Mouse (Mus musculus): Measurements from ENCODE around the gene Zswim8.
A peak's percentile ranks its signal among the peaks of the same experiment; 100 is the strongest.
"Not testable (repeated sequence)": the region's sequence is repeated elsewhere in the genome, so short reads cannot be mapped to it uniquely, and the experiment has no call there.

Gene Zswim8

GRCm38 (mm10) chr14:20694185-20694883 lies 13.0 kb upstream of the Zswim8 start:
- DNase-seq: no peak

GRCm38 (mm10) chr14:20694884-20695760 lies 12.2 kb upstream of the Zswim8 start, which contains the start of gene Fut11:
Gene Fut11, plus strand, starts transcription at chr14:20694968.
- DNase-seq: peak; percentile 93 to 94

DNA sequence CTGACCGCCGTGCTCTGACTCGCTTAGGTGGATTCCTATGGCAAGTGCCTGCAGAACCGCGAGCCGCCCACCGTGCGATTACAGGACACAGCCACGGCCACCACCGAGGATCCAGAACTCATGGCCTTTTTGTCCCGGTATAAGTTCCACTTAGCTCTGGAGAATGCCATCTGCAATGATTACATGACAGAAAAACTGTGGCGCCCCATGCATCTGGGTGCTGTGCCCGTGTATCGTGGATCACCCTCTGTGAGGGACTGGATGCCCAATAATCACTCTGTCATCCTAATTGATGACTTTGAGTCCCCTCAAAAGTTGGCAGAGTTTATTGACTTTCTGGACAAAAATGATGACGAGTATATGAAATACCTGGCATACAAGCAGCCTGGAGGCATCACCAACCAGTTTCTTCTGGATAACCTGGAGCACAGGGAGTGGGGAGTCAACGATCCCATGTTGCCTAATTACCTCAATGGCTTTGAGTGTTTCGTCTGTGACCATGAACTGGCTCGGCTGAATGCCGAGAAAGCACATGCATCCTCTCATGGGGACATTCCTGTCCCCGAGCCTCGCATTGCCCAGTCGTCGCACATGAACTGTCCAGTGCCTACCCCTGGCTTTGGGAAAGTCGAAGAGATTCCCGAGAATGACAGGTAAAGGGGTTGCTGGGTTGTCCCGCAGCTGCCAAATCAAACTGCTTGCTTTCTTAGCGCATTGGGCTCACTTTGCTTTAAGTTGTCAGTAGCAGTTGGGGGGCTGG lies 11.4 kb upstream of the Zswim8 start:
- DNase-seq: peak; percentile 26 to 43

GRCm38 (mm10) chr14:20696986-20697385 lies 10.4 kb upstream of the Zswim8 start:
- peak; percentile 41 to 71 for DNase-seq

DNA sequence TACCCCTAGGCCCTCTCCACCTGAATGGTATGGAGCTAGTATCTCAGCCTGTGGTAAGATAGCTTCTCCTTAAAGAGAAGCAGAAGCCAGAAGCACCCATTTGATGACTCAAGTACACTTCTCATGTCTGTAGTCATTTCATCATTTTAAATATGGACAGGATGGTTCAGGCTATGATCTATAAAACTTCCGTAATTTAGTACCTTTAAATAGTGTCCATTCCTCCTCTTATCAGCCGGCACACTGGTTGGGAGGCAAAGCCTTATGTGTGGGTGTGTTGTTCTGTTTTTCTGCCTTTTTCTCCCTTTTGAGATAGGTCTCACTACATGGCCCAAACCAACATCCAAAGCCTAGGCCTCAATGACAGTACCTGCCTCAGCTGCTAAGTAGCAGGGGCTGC lies 8.8 kb upstream of the Zswim8 start:
- DNase-seq: no peak

DNA sequence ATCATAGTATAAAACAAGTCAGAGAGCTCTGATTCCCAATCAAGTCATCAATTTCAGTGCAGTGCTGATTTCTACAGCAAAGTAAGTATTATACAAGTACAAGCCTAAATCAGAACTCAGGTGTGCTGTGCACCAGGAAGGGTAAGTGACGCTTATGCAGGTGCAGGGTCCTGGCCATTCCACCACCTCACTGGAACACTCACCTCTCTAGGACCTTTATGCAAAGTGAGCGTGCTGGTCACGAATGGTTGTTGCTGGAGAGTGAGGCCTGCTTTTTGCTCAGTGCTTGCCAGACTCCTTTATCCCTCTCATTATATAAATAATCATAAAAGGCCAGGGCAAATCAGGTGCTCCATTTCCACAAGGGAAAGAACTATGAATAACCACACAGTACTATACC lies 7.0 kb upstream of the Zswim8 start:
- no peak for DNase-seq

DNA sequence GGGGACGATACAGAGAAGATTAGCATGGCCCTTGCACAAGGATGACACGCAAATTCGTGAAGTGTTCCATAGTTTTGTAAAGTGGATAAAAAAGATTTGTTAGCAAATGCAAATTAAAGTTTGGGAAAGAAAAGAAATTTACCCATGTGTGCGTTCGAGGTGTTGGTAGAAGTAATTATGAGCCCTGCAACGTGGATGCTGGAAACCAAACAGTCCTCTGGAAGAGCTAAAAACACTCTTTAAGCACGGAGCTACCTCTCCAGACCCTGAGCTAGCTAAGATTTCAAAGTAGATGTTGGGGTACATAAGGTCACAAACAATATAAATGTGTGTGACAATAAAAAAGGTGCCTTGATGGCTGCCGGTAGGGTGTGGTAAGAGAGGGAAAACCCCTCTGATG lies 5.8 kb upstream of the Zswim8 start:
- DNase-seq: no peak

DNA sequence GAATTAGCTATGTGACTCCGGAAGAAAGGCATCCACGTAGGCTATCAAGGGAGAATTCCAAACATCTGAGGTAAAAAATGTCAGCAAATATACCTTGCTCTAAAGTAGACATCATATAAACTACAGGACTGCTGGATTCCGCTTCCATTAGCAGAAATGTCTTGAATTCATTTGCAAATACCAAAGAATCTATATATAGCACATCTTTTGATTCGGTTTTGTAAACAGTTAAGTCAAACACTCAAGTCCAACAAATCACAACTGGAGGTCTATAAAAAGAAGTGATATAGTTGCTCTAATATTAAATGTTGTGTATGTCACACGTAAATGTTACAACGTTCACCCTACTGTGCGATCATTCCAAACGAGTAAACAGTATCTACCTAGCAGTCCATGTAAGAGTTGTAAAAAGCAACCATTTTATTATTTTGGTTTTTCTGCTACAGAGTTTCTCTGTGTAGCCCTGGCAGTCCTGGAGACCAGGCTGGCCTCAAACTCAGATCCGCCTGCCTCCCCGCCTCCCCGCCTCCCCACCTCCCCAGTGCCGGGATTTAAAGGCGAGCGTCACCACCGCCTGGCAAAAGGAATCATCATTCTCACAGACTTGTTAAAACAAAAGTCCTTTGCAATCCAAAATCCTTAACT lies 5.1 kb upstream of the Zswim8 start:
- DNase-seq: no peak

- peak; percentile 94 to 95 for DNase-seq
Observed at GRCm38 (mm10) chr14:20702741-20703381, 4.5 kb upstream of the Zswim8 start, which contains the start of gene Chchd1. Gene Chchd1, plus strand, starts transcription at chr14:20703006.

DNA sequence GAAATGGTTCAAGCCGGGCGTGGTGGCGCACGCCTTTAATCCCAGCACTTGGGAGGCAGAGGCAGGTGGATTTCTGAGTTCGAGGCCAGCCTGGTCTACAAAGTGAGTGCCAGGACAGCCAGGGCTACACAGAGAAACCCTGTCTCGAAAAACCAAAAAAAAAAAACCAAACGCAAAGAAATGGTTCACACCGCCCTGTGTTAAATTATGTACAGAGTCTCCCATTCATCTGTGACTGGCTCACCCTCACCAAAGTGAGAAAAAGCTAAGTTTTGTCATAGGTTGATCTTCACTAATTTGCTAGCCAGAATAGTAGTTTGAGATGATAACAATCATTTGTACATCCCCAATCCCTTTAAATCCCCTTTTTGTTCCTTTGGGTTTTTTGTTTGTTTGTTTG lies 3.9 kb upstream of the Zswim8 start:
- DNase-seq: not testable (repeated sequence)

DNA sequence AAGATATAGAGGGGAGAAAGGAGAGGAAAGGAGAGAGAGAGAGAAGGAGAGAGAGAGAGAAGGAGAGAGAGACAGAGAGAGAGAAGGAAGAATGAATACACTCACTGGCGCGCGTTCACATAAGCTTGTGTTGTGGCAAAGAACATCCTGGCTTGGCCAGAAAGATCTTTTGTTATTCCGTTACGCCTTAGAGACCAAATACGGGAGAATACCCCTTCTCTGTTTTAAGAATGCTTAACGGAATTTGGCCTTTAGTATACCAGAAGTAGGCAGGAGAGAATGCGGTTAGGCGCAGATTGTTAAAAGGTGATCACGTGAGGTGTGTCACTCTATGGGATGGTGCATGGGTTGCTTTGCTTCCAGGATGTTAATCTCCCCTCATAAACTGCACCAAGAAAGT lies 887 bp downstream of the Zswim8 start:
- DNase-seq: no peak

DNA sequence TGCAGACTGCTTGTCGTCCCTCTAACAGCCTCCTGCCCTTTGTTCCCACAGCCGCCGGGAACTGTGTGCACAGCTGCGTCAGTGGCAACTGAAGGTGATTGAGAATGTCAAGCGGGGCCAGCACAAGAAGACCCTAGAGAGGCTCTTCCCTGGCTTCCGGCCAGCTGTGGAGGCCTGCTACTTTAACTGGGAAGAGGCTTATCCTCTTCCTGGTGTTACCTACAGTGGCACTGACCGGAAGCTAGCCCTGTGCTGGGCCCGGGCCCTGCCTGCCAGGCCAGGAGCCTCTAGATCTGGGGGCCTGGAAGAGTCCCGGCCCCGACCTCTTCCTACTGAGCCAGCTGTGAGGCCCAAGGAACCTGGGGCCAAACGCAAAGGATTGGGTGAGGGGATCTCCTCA lies 6.5 kb downstream of the Zswim8 start:
- DNase-seq: no peak

DNA sequence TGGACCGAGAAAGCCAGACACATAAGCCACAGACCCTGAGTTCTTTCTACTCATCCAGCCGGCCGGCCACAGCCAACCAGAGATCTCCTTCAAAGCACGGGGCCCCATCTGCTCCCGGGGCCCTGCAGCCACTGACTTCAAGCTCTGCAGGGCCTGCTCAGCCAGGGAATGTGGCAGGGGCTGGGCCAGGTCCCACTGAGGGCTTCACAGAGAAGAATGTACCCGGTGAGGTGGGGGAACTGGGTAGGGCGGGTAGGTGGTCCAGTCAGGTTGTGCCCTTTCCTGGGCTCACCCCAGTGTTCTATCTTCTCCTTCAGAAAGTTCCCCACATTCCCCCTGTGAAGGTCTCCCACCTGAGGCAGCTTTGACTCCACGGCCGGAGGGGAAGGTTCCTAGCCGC lies 11.1 kb downstream of the Zswim8 start:
- DNase-seq: no peak

GRCm38 (mm10) chr14:20719767-20720166 lies 12.4 kb downstream of the Zswim8 start:
- no peak for DNase-seq

- DNase-seq: no peak
Observed at GRCm38 (mm10) chr14:20721371-20721770, 14.0 kb downstream of the Zswim8 start.

DNA sequence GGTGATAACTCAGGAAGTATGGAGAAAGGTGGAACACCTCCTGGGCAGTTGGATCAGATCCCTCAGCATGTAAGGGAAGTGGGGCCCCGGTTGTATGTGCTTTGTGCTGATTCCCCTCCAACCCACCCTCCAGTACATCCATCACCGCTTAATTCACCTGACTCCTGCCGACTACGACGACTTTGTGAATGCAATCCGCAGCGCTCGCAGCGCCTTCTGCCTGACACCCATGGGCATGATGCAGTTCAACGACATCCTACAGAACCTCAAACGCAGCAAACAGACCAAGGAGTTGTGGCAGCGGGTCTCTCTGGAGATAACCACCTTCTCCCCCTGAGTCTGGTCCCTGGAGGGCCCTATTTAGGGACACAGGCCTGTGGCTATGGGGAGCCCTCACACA lies 15.7 kb downstream of the Zswim8 start:
- DNase-seq: no peak

GRCm38 (mm10) chr14:20724043-20724442 lies 16.7 kb downstream of the Zswim8 start:
- DNase-seq: peak; percentile 72 to 85

GRCm38 (mm10) chr14:20725660-20726339 lies 18.4 kb downstream of the Zswim8 start:
- DNase-seq: no peak

DNA sequence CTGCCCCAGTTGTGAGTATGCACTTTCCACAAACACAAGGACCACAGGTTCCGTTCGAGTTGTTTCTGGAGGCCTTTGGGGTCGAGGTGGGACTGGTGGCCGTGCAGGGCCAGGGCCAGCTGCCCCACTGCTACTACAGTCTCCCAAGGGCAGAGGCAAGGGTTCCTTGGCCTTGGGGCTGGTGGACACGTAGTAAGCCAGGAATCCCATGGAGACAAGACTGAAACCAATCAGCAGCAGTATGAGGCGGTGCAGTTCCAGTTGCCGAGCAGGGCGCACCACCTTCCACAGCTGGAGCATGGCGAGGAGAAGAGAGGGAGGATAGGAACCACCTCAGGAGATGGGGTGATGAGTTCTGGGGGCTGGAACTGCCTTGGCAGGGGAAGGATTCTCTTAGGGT lies 22.5 kb downstream of the Zswim8 start:
- no peak for DNase-seq

- no peak for DNase-seq
Observed at GRCm38 (mm10) chr14:20730853-20731602, 23.7 kb downstream of the Zswim8 start.
